Mouse (Mus musculus) lung, embryonic 15.5 days (tissue): ENCODE results near the gene Dysf. TPM values are rescaled to one million over a fixed set of nuclear protein-coding genes. Genes with fewer than 3 reads are reported as not detected.

Experiments
- ATAC-seq: fragments of 200-750 bp; cut with Nextera tagmentation; 2 replicates; pipeline ENCODE4 v1.8.0; 2017; ENCODE audit warnings: moderate number of reproducible peaks, borderline replicate concordance; ENCODE audit not compliant: low FRiP score, low TSS enrichment; ENCODE audit errors: extremely low read depth
- H3K27ac ChIP-seq: fragments of 300-500 bp; sonication (generic); 2 replicates; pipeline ENCODE4 v1.5.1; 2015; ENCODE audit warnings: moderate library complexity, mild to moderate bottlenecking, inconsistent platforms
- H3K27me3 ChIP-seq: fragments of 300-500 bp; sonication (generic); 2 replicates; pipeline ENCODE4 v1.6.1; 2015; ENCODE audit warnings: inconsistent platforms
- H3K36me3 ChIP-seq: fragments of 300-500 bp; sonication (generic); 2 replicates; pipeline ENCODE4 v1.6.1; 2015; ENCODE audit warnings: inconsistent platforms
- H3K4me1 ChIP-seq: fragments of 300-500 bp; sonication (generic); 2 replicates; pipeline ENCODE4 v1.6.1; 2015; ENCODE audit warnings: inconsistent platforms
- H3K4me2 ChIP-seq: fragments of 300-500 bp; sonication (generic); 2 replicates; pipeline ENCODE4 v1.6.1; 2015; ENCODE audit warnings: inconsistent platforms, mild to moderate bottlenecking, moderate library complexity
- H3K4me3 ChIP-seq: fragments of 300-500 bp; sonication (generic); 2 replicates; pipeline ENCODE4 v1.5.1; 2015; ENCODE audit warnings: mild to moderate bottlenecking, inconsistent platforms
- H3K9ac ChIP-seq: fragments of 300-500 bp; sonication (generic); 2 replicates; pipeline ENCODE4 v1.6.1; 2015; ENCODE audit warnings: inconsistent platforms
- H3K9me3 ChIP-seq: fragments of 300-500 bp; sonication (generic); 2 replicates; pipeline ENCODE4 v1.6.1; 2016; ENCODE audit warnings: inconsistent platforms
- WGBS: fragments of 180-500 bp; shearing (Covaris S2); methylation state at CpG from one replicate; pipeline ENCODE4 v1.1.7; 2015; 5-methylcytosine and 5-hydroxymethylcytosine counted together
- polyA plus RNA-seq: library from polyadenylated mRNA; unstranded; fragments of >200 nt; fragmentation: Nextera tagmentation; extraction: Ambion mirVana; gene quantifications from 2 replicates; pipeline ENCODE4 v1.2.1, GENCODE M21; 2015

The Dysf gene
- polyA plus RNA-seq, 1 experiment from 2014 or later, result 9.8 TPM

GRCm38 (mm10) chr6:84053874-84054530, 45.6 kb downstream of the Dysf start:
- Histone ChIP-seq H3K9me3 (no peaks in the 10 kb centered on the region), H3K4me3 (no peak overlapping the region), H3K4me2 (no peak overlapping the region), H3K27ac (peak overlapping the region; percentile 57), H3K9ac (no peak overlapping the region), H3K4me1 (peaks cover 9% of the 10 kb centered on the region; the same call in 1 of the 2 replicates), H3K27me3 (no peaks in the 10 kb centered on the region), H3K36me3 (no peaks in the 10 kb centered on the region)
- 0 out of 2 replicates have a peak, but pooled peaks have one; percentile 29 for ATAC-seq
- WGBS, result 68% methylated on average over 9 of the region's 9 CpGs

DNA sequence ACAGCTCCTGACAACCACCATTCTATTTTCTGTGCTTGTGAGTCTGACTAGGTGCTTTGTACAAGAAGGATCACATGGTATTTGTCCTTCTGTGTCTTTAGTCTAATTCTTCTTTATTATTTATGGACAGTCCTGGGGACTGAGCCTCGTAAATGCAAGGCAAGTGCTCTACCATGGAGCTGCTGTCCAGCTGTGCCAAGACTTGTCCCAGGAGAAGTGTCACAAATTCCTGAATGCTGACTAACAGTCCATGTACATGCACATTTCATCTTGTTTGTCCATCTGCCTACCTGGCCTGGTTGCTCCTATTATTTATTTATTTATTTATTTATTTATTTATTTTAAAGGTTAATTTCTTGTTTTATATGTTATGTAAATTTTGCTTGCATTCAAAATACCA, 47.2 kb downstream of the Dysf start:
- H3K9ac ChIP-seq, result no peak overlapping the region
- no peak overlapping the region for H3K27ac ChIP-seq
- H3K4me1 ChIP-seq, result peaks cover 18% of the 10 kb centered on the region; the same call in 1 of the 2 replicates
- WGBS, result 71% methylated on average over 1 of the region's 1 CpGs
- ATAC-seq, result no peak
- no peaks in the 10 kb centered on the region for H3K27me3 ChIP-seq
- H3K36me3 ChIP-seq, result no peaks in the 10 kb centered on the region
- H3K4me3 ChIP-seq, result no peak overlapping the region
- no peak overlapping the region for H3K4me2 ChIP-seq
- no peaks in the 10 kb centered on the region for H3K9me3 ChIP-seq

GRCm38 (mm10) chr6:84057216-84057615, 48.8 kb downstream of the Dysf start:
- no peaks in the 10 kb centered on the region for H3K36me3 ChIP-seq
- no peak overlapping the region for H3K4me3 ChIP-seq
- no peak overlapping the region for H3K9ac ChIP-seq
- H3K27ac ChIP-seq, result no peak overlapping the region
- H3K9me3 ChIP-seq, result no peaks in the 10 kb centered on the region
- WGBS, result 76% methylated on average over 8 of the region's 8 CpGs
- H3K27me3 ChIP-seq, result no peaks in the 10 kb centered on the region
- H3K4me1 ChIP-seq, result peaks cover 14% of the 10 kb centered on the region; the same call in 1 of the 2 replicates
- no peak overlapping the region for H3K4me2 ChIP-seq
- ATAC-seq, result no peak

DNA sequence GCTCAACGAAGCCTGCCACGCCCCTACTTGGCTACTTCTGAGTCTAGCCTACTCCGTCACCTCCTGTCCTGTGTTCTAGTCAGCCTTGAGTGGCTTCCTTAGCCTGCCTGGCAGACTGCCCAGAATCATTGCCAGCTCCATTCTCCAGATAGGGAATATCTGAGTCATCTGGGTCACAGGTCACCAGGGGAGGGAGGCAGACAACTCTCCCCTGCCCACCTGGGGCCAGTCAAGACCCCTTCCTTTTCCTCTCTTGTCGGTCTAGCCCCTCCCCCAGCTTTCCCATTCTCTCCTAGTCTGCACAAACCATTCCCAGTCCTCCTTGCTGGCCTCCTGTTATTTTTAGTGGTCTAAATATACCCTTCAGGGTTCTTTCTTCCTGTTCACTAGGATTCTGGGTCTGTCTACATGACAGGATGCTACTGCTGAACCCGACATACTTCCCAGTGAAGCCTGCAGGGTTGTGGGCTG, 50.3 kb downstream of the Dysf start:
- Histone ChIP-seq H3K4me2 (no peak overlapping the region), H3K9me3 (no peaks in the 10 kb centered on the region), H3K27me3 (no peaks in the 10 kb centered on the region), H3K36me3 (no peaks in the 10 kb centered on the region), H3K4me1 (peaks cover 14% of the 10 kb centered on the region; the same call in 1 of the 2 replicates), H3K27ac (0 out of 2 replicates have a peak overlapping the region, but pooled peaks have one; percentile 53), H3K4me3 (no peak overlapping the region), H3K9ac (no peak overlapping the region)
- ATAC-seq, result peak; percentile 67
- WGBS, result 46% methylated on average over 5 of the region's 5 CpGs

DNA sequence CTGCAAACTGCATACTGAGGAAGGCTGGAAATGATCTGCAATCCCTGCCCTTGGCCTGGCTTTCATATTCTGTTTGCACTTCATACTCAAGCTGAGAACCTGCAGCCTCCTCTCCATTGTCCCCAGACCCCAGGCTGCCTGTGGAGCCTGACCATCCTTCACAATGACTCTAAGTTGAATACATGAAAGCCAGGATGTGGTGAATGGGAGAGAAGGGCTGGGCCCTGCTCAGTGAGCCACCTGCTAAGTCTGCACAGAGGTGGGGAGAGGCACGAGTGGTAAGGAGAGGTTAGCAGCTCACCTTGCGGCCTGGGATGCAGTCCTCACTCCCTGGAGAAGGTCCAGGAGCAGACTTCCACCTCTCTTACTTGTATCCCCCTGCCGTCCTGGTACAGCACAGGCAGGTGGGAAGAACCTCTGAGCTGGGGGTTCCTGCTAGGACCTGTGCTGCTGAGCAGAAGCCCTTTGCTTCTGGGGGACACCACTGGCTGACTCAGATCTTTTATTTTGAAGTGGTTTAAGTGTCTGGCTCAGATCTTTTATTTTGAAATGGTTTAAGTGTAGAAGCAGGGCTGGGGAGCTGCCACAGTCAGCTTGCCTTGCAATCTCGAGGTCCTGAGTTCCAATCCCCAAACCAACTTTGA, 51.5 kb downstream of the Dysf start:
- no peak overlapping the region for H3K4me3 ChIP-seq
- H3K36me3 ChIP-seq, result no peaks in the 10 kb centered on the region
- peaks cover 14% of the 10 kb centered on the region; the same call in 1 of the 2 replicates for H3K4me1 ChIP-seq
- peak overlapping the region; percentile 53; the same call in 1 of the 2 replicates for H3K27ac ChIP-seq
- H3K9ac ChIP-seq, result no peak overlapping the region; the same call in 1 of the 2 replicates
- no peaks in the 10 kb centered on the region for H3K9me3 ChIP-seq
- ATAC-seq, result no peak
- no peak overlapping the region for H3K4me2 ChIP-seq
- WGBS, result 39% methylated on average over 4 of the region's 4 CpGs
- H3K27me3 ChIP-seq, result no peaks in the 10 kb centered on the region

GRCm38 (mm10) chr6:84061328-84061727, 52.9 kb downstream of the Dysf start:
- peaks cover 14% of the 10 kb centered on the region; the same call in 1 of the 2 replicates for H3K4me1 ChIP-seq
- no peaks in the 10 kb centered on the region for H3K9me3 ChIP-seq
- no peaks in the 10 kb centered on the region for H3K36me3 ChIP-seq
- no peak overlapping the region for H3K4me2 ChIP-seq
- 7% methylated on average over 5 of the region's 5 CpGs for WGBS
- no peaks in the 10 kb centered on the region for H3K27me3 ChIP-seq
- H3K27ac ChIP-seq, result no peak overlapping the region
- no peak overlapping the region for H3K9ac ChIP-seq
- H3K4me3 ChIP-seq, result no peak overlapping the region
- no peak for ATAC-seq

DNA sequence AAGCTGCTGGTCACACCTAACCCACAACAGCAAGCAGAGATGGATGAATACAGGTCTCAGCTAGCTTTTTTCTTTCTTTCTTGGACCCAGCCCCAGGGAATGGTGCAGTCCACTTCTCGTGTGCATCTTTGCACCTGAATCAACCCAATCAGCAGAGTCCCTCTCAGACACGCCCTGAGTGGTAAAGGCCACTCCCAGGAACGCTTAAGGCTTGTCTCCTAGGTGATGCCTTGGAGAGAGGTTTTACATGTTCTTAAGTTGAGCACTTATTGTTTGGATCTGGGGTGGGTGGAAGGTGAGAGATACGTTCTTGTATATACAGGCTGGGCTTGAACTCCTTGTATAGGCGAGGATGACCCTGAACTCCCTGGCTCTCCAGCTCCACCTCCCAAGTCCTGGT, 54.2 kb downstream of the Dysf start:
- H3K4me3 ChIP-seq, result no peak overlapping the region

GRCm38 (mm10) chr6:84068236-84068635, 59.8 kb downstream of the Dysf start:
- Histone ChIP-seq H3K4me1 (no peaks in the 10 kb centered on the region), H3K27me3 (no peaks in the 10 kb centered on the region), H3K36me3 (no peaks in the 10 kb centered on the region), H3K9me3 (no peaks in the 10 kb centered on the region), H3K4me3 (no peak overlapping the region), H3K27ac (no peak overlapping the region), H3K9ac (no peak overlapping the region), H3K4me2 (no peak overlapping the region)
- 61% methylated on average over 5 of the region's 5 CpGs for WGBS
- no peak for ATAC-seq

More for the DNA sequence above, 54.2 kb downstream of the Dysf start:
- Histone ChIP-seq H3K9me3 (no peaks in the 10 kb centered on the region), H3K9ac (no peak overlapping the region), H3K27ac (no peak overlapping the region), H3K27me3 (no peaks in the 10 kb centered on the region), H3K36me3 (no peaks in the 10 kb centered on the region), H3K4me1 (peaks cover 14% of the 10 kb centered on the region; the same call in 1 of the 2 replicates), H3K4me2 (no peak overlapping the region)
- ATAC-seq, result no peak
- WGBS, result 41% methylated on average over 5 of the region's 5 CpGs

DNA sequence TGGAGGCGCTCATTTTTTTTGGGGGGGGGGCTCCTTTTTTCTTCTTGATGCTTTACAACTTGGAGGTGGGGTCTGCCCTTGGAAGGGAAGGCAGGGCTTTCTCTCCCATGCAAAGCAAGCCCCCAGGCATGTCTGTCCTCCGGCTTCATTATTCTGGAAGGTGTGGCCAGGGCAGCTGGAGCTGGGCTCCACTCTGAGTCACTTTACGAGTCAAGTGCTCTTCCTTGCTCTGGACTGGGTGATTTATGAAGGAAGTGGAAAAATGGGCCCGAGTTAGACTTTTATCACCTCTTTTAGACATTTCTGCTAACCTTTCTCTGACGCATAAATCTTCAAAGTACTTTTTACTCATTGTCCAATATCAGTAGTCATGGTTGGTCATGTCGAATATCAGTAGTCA, 61.9 kb downstream of the Dysf start:
- Histone ChIP-seq H3K9ac (no peak overlapping the region), H3K4me3 (no peak overlapping the region), H3K27me3 (no peaks in the 10 kb centered on the region), H3K27ac (no peak overlapping the region), H3K36me3 (no peaks in the 10 kb centered on the region), H3K9me3 (no peaks in the 10 kb centered on the region), H3K4me2 (no peak overlapping the region), H3K4me1 (no peaks in the 10 kb centered on the region)
- WGBS, result 63% methylated on average over 6 of the region's 6 CpGs
- ATAC-seq, result no peak

DNA sequence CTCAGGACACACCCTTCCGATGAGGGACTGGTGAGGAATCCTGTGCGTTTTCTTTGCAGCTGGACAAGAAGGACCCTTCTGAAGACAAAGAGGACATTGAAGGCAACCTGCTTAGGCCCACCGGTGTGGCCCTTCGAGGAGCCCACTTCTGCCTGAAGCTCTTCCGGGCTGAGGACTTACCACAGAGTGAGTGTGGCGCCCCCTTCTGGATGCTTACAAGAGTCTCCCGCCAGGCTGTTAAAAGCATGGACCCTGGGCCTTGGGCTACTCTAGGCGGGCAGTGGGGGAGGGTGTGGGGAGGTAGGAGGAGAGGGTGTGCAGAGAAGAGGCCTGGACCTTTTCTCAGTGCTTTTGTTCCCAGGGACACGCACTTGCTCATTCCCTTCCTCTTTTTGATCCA, 64.2 kb downstream of the Dysf start:
- ATAC-seq, result no peak
- H3K27ac ChIP-seq, result no peak overlapping the region
- no peaks in the 10 kb centered on the region for H3K9me3 ChIP-seq
- no peak overlapping the region for H3K4me2 ChIP-seq
- no peaks in the 10 kb centered on the region for H3K4me1 ChIP-seq
- H3K4me3 ChIP-seq, result no peak overlapping the region
- no peaks in the 10 kb centered on the region for H3K27me3 ChIP-seq
- H3K36me3 ChIP-seq, result no peaks in the 10 kb centered on the region
- 47% methylated on average over 9 of the region's 9 CpGs for WGBS
- H3K9ac ChIP-seq, result no peak overlapping the region

DNA sequence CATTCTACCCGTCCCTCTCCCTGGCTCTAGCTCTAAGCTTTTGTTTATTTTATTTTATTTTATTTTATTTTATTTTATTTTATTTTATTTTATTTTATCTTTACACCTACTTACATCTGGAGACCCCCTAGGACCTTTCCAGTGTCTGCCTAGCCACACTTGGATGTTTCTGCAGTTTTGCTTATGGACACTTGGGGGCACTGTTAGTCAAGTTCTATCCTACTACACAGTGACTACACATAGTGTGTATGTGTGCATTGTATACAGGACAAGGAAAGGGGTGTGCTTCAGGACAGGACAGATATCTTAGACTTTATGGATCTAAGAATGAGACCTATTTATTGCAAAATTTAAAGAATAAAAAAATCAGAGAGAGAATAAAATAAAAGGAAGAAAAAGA, 69.8 kb downstream of the Dysf start:
- ATAC-seq, result no peak
- no peaks in the 10 kb centered on the region for H3K9me3 ChIP-seq
- no peak overlapping the region for H3K27ac ChIP-seq
- H3K9ac ChIP-seq, result no peak overlapping the region
- WGBS, result 39% methylated on average over 1 of the region's 1 CpGs
- H3K36me3 ChIP-seq, result no peaks in the 10 kb centered on the region
- no peak overlapping the region for H3K4me3 ChIP-seq
- H3K4me1 ChIP-seq, result no peaks in the 10 kb centered on the region
- no peak overlapping the region for H3K4me2 ChIP-seq
- H3K27me3 ChIP-seq, result no peaks in the 10 kb centered on the region

- H3K4me1 ChIP-seq, result no peaks in the 10 kb centered on the region
- no peak overlapping the region for H3K9ac ChIP-seq
- no peaks in the 10 kb centered on the region for H3K9me3 ChIP-seq
- H3K36me3 ChIP-seq, result no peaks in the 10 kb centered on the region
- no peaks in the 10 kb centered on the region for H3K27me3 ChIP-seq
- WGBS, result 89% methylated on average over 3 of the region's 3 CpGs
- H3K4me2 ChIP-seq, result no peak overlapping the region
- no peak overlapping the region for H3K27ac ChIP-seq
- ATAC-seq, result no peak
- no peak overlapping the region for H3K4me3 ChIP-seq
Measured at GRCm38 (mm10) chr6:84080631-84081030, 72.2 kb downstream of the Dysf start.
